Mouse (Mus musculus) heart, postnatal 14 days (tissue): ENCODE data around the gene Zfp64. TPM values are rescaled to one million over a fixed set of nuclear protein-coding genes. Genes with fewer than 3 reads are reported as not detected.
A peak's percentile ranks its signal among the peaks of the same experiment; 100 is the strongest.

ENCODE experiments used
- DNase-seq, 2 experiments: peaks; one replicate each; pipeline ENCODE4 v3.0.0; 2021 to 2022
- intact Hi-C: fragments of 180-260 bp; cut with DNase I; formaldehyde crosslinking; loops from one replicate; pipeline ENCODE4 v1.15.1; 2025
- total RNA-seq, 2 experiments: library from RNA; stranded (reverse); gene quantifications; 2 replicates each; pipeline ENCODE4 v1.2.3; 2021

Gene Zfp64
- total RNA-seq, 2 experiments from 2014 or later, result 8.7 to 8.9 TPM

DNA sequence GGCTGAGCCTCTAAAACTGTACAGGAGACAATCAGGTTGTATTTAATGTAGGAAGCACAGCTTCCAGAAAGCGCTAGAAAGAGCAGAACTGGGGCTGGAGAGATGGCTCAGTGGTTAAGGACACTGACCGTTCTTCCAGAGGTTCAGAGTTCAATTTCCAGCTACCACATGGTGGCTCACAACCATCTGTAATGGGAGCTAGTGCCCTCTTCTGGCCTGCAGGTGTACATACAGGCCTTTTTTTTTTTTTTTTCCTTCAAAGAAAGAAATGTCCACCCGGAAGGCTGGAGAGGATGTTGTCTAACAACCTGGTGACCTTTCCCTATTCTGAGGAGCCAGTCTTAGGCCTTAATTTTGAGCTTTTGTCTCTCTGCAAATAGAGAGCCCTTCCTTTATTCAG lies 50.5 kb downstream of the Zfp64 start:
- intact Hi-C loops, result no loop called here
- no peak for DNase-seq

DNA sequence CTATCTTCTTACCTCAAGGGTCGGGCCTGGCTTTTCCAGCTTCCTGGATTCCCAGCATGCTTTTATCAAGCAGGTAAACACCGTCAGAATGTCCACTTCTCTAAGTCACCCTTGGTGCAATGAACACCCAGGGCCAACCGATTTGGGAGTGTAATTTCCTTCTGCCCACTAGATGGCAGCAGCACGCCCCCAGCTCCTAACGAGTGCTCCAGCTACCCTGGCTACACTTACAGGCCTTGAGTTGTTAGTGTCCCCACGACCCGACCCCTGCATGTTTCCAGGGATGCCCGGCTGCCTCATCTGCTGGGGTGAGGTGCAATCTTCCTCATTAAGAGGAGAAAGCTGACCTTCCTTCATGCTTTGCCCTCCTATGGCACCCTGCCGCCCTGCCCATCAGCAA lies 51.2 kb downstream of the Zfp64 start:
- intact Hi-C loops, result no loop called here
- peak; percentile 42 to 60 for DNase-seq

DNA sequence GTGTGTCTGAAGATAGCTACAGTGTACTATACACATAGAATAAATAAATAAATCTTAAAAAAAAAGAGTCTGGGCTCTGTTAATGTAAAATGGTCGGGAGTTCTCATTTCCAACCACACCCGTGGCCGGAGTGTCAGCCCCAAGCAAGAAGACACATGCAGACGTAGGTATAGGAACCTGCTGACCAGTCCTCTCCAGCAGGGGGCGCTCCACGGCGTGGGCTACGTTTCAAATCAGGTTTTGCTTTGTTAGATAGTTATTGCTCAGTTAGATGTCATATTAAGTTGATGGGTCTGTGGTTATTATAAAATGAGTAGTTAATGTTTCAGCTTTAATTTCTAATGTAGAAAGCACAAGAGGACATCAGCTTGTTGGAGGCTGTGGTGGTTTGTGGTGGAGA lies 52.8 kb downstream of the Zfp64 start:
- DNase-seq, result peak; percentile 39 to 47
- intact Hi-C loops, result no loop called here

DNA sequence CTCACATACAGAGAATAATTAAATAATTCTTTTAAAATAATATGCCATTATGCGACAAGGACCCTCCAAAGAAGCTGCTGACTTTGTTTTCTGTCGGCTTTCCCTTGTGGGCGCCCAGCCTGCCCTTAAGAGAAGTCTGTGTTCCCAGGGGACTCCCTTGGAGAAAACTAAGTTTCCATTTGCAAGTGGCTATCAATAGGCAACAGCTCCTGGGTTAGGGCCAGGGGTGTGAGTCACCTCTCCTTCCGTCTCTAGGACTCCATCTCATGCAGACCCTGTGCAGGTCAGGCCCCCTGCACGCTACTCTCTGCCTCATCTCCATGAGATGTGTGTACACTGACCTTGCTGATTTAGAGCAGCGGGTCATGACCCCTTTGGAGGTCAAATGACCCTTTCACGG lies 57.5 kb downstream of the Zfp64 start:
- intact Hi-C loops, result no loop called here
- DNase-seq, result peak in 1 of 2 experiments; percentile 16

DNA sequence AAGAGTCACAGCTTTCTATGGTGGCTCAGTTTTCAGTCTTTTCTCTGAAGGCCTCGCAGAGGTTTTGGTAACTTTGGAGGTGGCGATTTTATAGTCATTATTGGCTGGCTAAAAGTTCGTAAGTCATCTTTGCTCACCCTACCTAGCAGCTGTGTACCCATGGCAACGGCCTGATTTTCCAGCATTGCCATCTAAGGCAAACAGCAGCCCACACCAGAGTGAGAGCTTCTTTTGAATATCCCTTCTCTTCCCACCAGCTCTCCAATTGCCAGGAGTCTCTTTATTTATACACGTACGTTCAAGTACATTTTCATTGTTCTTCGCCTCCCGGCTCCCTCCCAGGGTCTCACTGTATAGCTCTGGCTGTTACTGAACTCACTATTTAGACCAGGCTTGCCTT lies 59.9 kb downstream of the Zfp64 start:
- intact Hi-C loops, result no loop called here
- DNase-seq, result no peak

DNA sequence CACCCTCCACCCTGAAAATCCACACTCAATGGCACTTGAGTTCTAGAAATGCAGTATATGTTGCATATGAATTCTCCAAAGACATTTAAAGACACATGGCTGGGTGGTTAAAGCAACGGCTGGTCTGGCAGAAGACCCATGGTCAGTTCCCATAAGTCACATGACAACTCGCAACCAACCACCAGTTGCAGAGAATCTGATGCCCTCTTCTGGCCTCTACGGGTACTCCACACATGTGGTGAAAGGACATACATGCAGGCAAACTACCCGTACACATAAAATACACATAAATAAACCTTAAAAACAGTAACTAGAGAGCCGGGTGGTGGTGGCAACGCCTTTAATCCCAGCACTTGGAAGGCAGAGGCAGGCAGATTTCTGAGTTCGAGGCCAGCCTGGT lies 60.6 kb downstream of the Zfp64 start:
- DNase-seq, result no peak
- intact Hi-C loops, result no loop called here

DNA sequence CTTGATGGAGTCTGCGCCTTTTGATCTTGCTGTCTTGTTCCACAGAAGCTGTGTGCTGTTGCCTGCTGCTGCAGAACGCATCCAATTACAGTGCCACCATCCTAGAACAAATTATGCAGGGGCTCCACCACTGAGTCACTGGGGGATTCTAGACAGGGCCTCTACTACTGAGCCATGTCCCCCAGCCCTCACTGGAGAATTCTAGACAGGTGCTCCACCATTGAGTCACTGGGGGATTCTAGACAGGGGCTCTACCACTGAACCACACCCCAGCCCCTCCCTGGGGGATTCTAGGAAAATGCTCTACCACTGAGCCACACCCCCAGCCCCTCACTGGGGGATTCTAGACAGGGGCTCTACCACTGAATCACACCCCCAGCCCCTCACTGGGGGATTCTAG lies 63.3 kb downstream of the Zfp64 start:
- no peak for DNase-seq
- intact Hi-C loops, result no loop called here

DNA sequence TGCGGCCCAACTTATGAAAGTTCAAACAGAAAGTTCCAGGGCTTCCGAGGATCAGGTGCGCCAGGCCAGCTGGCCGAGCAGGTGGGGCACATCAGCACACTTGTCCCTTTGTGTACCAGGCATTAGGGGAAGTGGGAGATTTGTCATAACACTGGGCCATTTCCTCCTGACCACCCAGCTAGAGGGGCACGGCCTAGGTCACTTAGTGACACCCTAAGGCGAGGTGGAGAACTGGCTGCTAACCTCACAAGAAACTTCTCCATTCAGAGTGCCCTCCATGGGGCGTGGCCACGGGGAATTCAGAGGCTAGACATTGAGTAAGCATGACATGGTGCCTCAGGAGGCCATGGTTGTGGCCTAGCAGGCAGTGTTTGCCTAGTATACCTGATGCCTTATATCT lies 70.7 kb downstream of the Zfp64 start:
- DNase-seq, result no peak
- intact Hi-C loops, result loop anchor here (5.0 kb wide), 1 partner anchor 192 kb away; no protein-coding TSS in a partner anchor

DNA sequence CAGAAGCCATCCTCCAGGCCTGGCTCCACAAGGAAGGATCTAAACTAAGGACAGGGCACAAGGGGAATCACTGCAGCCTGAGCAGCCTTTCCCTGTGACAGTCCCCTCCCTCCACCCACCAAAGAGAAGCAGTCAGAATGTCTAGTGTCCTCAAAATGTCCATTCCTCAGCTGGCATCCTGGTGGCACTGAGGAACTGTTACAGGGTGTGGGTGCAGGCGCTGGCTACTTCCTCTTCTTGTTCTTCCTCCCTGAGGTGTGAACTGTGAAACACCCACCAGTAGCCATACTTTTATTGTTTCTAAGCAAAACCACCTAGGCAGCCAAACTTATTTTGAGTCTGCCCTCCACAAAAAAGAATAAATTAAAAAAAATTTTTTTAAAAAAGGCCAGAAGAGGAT lies 72.4 kb downstream of the Zfp64 start:
- intact Hi-C loops, result loop anchor here (5.0 kb wide), 1 partner anchor 191 kb away; no protein-coding TSS in a partner anchor
- DNase-seq, result no peak

DNA sequence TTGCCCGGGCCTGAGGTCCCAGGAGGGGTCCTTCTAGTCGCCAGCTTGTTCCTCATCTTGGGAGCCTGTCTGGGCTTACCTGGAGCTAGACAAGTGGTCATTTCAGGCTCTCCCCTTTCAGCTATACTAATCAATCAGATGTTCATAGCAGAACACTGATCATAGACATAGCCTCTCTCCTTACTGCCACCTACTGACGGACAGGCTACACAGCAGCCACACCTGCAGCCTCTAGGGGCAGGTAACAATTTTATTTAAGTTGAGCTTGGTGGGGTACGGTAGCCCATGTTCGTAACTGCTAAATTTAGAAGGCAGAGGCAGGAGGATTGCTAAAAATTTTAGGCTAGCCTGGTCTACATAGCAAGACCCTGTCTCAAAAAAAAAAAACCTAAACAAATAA lies 73.5 kb downstream of the Zfp64 start:
- intact Hi-C loops, result loop anchor here (5.0 kb wide), 1 partner anchor 190 kb away; no protein-coding TSS in a partner anchor

DNA sequence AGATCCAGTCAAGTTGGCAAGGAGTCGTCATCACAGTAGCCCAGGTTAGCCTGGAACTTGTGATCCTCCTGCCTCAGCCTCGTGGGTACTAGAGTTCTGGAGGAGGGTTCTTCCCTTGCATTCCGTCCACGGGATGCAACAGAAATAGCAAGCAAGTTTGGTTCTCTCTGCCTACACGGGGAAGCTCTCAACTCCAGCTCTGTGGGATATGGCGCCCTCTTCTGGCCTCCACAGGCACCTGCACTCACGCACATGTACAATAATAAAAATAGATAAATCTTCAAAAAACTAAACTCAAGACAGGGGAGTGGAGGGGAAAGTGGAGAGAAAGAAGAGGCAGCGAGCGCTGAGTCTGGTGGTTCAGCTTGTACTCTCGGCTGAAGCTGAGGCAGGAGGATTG lies 75.8 kb downstream of the Zfp64 start:
- intact Hi-C loops, result loop anchor here (5.0 kb wide), 1 partner anchor 112 kb away; the partner anchor contains the start of gene Sall4
- DNase-seq, result no peak

More for the DNA sequence above, 73.5 kb downstream of the Zfp64 start:
- peak in 1 of 2 experiments; percentile 17 for DNase-seq

DNA sequence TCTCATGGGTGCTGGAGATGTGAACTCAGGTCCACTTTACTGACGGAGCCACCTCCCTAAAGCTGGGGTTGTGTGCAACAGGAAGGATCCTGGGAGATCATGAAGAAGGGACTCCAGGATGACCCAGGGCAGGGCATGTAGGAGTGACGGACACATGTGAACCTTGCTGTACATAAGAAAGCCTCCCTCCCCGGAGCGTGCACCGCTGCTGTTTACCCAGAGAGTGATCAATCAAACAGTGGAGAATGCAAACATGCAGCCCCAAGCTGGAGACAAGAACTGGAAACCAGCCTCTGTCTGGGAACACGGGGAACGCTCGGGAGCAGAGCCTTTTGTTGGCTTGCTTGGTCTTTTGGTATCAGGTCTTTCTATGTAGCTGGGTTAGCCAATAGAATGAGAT lies 76.7 kb downstream of the Zfp64 start:
- intact Hi-C loops, result loop anchor here (5.0 kb wide), 1 partner anchor 111 kb away; the partner anchor contains the start of gene Sall4
- DNase-seq, result no peak

DNA sequence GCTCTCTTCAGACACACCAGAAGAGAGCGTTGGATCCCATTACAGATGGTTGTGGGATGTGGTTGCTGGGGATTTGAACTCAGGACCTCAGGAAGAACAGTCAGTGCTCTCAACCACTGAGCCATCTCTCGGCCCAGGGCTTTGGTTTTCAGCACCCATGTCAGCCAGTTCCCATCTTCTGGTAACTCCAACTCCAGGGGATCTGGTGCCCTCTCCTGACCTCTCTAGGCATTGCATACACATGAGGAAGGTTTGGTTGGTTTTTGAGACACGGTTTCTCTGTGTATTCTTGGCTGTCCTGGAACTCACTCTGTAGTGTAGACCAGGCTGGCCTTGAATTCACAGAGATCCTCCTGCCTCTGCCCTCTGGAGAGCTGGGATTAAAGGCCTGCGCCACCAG lies 77.2 kb downstream of the Zfp64 start:
- DNase-seq, result no peak
- intact Hi-C loops, result loop anchor here (5.0 kb wide), 1 partner anchor 111 kb away; the partner anchor contains the start of gene Sall4

DNA sequence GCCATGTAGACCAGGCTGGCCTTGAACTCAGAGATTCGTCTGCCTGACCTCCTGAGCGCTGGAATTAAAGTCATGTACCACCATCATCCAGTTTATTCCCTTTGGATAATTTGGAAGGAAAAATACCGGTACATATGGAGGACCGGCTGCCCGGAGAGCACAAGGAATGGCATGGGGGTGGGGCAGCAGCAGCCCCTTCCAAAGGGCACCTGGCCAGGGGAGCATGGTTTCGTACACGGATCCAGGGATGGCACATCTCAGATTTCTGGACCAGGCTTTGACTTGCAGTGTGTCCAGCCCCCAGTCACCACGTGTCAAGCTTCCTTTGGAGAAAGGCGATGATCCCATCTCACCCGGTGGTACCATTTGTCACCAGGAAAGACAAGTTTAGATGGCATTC lies 78.8 kb downstream of the Zfp64 start:
- intact Hi-C loops, result loop anchor here (5.0 kb wide), 1 partner anchor 109 kb away; the partner anchor contains the start of gene Sall4

DNA sequence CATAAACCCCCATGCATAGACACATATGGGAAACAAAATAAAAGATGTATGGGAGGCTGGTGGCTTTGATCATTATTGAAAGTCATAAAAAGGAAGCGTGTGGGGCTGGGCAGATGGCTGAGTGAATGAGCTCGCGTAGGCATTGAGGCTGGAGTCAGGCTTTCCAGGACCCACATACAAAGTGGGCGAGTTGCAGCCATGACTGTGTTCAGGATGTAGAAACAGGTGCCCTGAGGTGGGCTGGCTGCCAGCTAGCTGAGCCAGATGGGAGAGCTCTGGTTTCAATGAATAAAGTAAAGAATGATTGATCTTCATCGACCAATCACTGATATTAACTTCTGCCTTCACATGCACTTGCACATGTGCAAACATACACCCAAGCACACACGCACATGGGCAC lies 80.9 kb downstream of the Zfp64 start:
- intact Hi-C loops, result no loop called here
- no peak for DNase-seq

More for the DNA sequence above, 78.8 kb downstream of the Zfp64 start:
- DNase-seq, result no peak

DNA sequence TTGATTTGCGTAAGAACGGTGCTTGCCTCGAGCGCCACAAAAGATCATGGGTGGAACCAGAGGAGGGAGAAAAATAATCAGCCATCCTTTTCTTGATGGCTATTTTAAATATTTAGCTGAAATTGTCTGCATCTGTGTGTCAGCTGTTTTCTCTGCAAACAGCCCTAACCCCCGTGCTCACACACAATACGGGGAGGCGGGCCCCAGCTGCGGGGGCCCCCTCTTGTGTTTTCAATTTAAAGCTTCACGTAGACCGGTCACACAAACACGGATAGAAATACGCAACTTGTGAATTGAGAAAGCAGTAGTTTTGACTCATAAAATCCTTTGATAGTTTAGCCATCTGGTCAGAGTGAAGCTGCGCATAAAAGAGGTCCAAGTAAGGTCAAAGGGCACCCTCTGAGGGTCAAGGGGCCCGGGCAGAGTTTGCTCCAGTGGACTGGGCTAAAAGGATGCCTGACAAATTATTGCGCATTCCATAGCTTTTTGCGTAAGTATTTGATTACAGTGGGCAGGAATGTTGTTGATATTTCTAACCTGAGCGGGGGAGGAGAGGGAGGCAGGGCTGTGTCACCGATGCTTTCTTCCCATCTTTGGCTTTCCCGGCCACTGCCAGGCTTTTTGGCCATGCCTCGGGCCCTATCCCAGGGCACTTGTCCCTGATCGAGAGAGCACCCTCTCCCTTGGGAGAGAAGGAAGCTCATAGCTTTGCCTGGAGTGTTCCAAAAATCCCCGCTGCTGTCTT lies 83.4 kb downstream of the Zfp64 start:
- intact Hi-C loops, result no loop called here
- no peak for DNase-seq

DNA sequence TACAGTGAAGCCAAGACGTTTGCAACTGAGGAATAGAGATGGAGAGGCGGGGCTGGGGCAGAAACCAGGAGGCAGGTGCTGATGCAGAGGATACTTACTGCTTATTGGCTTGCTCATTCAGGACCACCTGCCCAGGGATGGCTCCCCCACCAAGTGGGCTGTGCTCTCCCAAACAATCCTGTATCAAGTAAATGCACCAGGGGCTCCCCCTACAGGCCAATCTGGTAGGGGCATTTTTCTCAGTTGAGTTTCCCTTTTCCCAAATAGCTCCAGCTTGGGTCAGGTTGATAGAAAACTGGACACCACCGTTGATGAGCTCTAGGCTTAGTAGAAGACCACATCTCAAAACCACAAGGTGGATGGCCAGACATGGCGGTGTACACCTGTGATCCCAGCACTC lies 84.9 kb downstream of the Zfp64 start:
- intact Hi-C loops, result no loop called here
- DNase-seq, result peak; percentile 4 to 18

DNA sequence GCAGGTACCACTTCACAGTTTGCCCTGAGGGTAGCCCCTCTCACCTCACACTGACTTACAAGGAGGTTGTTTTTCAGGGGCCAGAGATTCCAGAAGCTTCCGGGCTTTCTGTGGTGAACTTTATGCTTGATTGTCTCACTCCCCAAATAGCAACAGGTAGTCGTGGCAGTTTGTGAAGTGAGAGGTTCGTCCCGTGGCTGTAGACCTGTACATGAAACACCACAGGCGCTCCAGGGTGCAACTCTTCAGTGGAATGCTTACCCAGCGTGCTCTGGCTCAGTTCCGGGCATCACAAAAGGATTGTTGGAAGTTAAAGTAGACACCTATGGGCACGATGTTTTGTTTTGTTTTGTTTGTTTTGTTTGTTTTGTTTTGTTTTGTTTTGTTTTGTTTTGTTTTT lies 88.4 kb downstream of the Zfp64 start:
- DNase-seq, result no peak
- intact Hi-C loops, result no loop called here

DNA sequence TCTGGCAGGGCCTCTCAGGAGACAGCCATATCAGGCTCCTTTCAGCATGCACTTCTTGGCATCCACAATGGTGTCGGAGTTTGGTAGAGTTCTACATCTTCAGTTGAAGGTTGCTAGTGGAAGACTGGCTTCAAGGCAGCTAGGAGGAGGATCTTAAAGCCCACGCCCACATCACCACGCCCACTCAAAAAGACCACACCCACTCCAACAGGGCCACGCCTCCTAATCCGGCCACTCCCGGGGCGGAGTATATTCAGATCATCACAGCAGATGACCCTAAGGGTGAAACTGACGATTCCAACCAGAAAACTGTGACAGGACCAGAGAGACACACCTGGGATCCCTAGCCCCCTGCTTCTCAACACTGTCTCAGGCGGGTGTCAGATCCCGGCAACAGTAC lies 89.0 kb downstream of the Zfp64 start:
- intact Hi-C loops, result no loop called here
- DNase-seq, result no peak

DNA sequence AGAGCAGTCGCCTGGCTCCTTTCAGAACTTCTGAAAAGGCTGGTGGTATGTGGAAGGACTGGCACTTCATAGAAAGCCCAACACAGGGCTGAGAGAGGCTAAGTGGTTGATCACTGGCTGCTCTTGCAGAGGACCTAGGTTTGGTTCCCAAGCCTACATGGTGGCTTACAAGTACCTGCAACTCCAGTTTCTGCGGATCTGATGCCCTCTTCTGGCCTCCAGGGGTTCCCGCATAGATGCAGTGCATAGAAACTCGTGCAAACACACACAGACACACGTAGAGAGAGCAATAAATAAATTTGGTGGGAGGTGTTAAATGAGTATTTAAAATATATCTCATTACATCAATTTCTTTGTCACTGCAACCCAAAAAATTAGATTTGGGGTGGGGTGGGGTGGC lies 90.5 kb downstream of the Zfp64 start:
- intact Hi-C loops, result no loop called here
- DNase-seq, result no peak

DNA sequence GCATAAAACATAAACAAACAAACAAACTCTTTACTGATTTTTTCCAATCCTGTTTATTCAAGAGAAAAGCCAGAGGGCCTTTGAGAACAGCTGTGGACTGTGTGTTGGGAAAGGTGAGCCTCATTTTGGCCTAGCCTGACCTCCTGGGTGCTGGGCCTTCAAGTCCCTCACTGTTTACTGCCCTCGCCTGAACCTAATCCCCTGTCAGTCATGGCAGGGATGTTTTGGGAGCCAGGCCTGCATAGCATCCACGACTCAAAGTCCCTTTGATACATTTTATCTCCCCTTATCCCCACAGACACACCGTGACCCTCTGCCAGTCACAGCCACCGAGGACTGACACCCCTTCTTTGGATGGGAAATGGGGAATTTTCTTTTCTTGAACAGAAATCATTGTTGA lies 92.7 kb downstream of the Zfp64 start:
- no peak for DNase-seq
- intact Hi-C loops, result no loop called here
